Mouse (Mus musculus): ENCODE measurements at regions not wholly inside any gene's neighbourhood (a gene's known extent, or its start where the extent isn't known, plus 50 kb on each side); places are given as distances from the start of the nearest gene placed in this dataset.

- H3K4me3 ChIP-seq (ENCODE audit: insufficient read depth in 1 of 2, low read depth in 2 of 2, low read length in 2 of 2), result no peak overlapping the region
- DNase-seq (ENCODE audit: low read depth in 3 of 3, low spot score in 3 of 3), result no peak
- H3K27ac ChIP-seq, result no peak overlapping the region
- no peaks in the 10 kb centered on the region for H3K4me1 ChIP-seq (replicated peaks; ENCODE audit: control insufficient read depth in 2 of 2, insufficient read depth in 2 of 2, low read length in 1 of 2)
- H3K9ac ChIP-seq (replicated peaks), result no peak overlapping the region
- 62% methylated on average over 8 of the region's 8 CpGs for WGBS (ENCODE audit: insufficient replicate concordance)
- ATAC-seq (ENCODE audit: insufficient read depth), result no peak
- TF ChIP-seq EP300 (IDR thresholded peaks at IDR 0.05; ENCODE audit: low read depth) (no peak), CTCF (IDR thresholded peaks at IDR 0.05; ENCODE audit: low read depth) (no peak)
- H3K36me3 ChIP-seq (replicated peaks; ENCODE audit: control insufficient read depth, insufficient read depth, low read depth), result no peaks in the 10 kb centered on the region
- H3K4me2 ChIP-seq (ENCODE audit: low read depth), result no peak overlapping the region
- no peaks in the 10 kb centered on the region for H3K9me3 ChIP-seq (ENCODE audit: control insufficient read depth, low read length)
- H3K27me3 ChIP-seq (ENCODE audit: control insufficient read depth, insufficient read depth, low read length), result no peaks in the 10 kb centered on the region
Measured at GRCm38 (mm10) chr3:41241856-41242552, 159.2 kb upstream of the Pgrmc2 start.

DNA sequence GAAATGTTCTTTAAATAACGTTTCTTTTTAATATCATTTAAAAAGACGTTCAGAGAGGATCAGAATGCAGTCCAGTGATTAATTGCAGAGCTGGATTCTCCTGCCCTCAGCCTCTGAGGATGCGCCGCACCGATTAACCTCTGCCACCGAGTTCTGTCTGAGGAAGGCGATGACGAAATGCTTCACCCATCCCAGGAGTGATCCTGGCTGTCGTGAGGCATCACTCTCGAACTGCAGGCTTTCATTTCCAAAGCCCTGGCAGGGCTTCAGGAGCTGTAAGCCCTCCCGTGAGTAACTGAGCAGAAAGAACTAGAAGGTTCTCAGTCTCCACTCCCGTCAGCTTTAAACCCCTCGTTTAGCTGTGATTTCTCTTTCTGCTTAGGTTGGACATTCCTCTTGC, 157.0 kb upstream of the Pgrmc2 start:
- Histone ChIP-seq H3K9ac (replicated peaks) (no peak overlapping the region), H3K4me3 (ENCODE audit: insufficient read depth in 1 of 2, low read depth in 2 of 2, low read length in 2 of 2) (no peak overlapping the region), H3K27me3 (ENCODE audit: control insufficient read depth, insufficient read depth, low read length) (no peaks in the 10 kb centered on the region), H3K4me2 (ENCODE audit: low read depth) (no peak overlapping the region), H3K4me1 (replicated peaks; ENCODE audit: control insufficient read depth in 2 of 2, insufficient read depth in 2 of 2, low read length in 1 of 2) (no peaks in the 10 kb centered on the region), H3K27ac (no peak overlapping the region), H3K9me3 (ENCODE audit: control insufficient read depth, low read length) (no peaks in the 10 kb centered on the region), H3K36me3 (replicated peaks; ENCODE audit: control insufficient read depth, insufficient read depth, low read depth) (no peaks in the 10 kb centered on the region)
- DNase-seq (ENCODE audit: low read depth in 3 of 3, low spot score in 3 of 3) (no peak), ATAC-seq (ENCODE audit: insufficient read depth) (no peak)
- 66% methylated on average over 13 of the region's 13 CpGs for WGBS (ENCODE audit: insufficient replicate concordance)
- TF ChIP-seq CTCF (IDR thresholded peaks at IDR 0.05; ENCODE audit: low read depth), result no peak
- TF ChIP-seq EP300 (IDR thresholded peaks at IDR 0.05; ENCODE audit: low read depth), result no peak

GRCm38 (mm10) chr3:41239246-41239645, 156.4 kb upstream of the Pgrmc2 start:
- no peak for ATAC-seq (ENCODE audit: insufficient read depth)
- H3K4me1 ChIP-seq (replicated peaks; ENCODE audit: control insufficient read depth in 2 of 2, insufficient read depth in 2 of 2, low read length in 1 of 2), result no peaks in the 10 kb centered on the region

DNA sequence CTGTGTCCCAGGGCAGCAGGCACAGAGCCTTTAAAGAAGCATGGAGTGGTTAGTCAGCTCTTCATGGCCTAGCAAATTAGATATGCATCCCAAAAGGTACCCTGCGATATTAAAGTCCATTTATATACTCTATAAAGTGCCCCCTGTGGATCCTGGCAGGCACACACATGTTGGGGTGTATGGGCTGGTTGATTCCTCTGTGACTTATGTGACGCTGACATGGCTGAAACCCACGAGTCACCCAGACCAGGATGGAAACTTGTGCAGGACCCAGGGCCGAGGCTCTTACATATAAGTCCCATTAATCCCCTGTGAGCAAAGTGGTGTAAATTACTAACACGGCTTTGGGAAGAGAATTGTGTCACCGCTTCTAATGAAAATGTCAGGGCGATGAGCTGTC, 155.2 kb upstream of the Pgrmc2 start:
- Histone ChIP-seq H3K27me3 (ENCODE audit: control insufficient read depth, insufficient read depth, low read length) (no peaks in the 10 kb centered on the region), H3K9ac (replicated peaks) (no peak overlapping the region), H3K9me3 (ENCODE audit: control insufficient read depth, low read length) (no peaks in the 10 kb centered on the region), H3K27ac (no peak overlapping the region), H3K4me2 (ENCODE audit: low read depth) (no peak overlapping the region), H3K4me3 (ENCODE audit: insufficient read depth in 1 of 2, low read depth in 2 of 2, low read length in 2 of 2) (no peak overlapping the region), H3K36me3 (replicated peaks; ENCODE audit: control insufficient read depth, insufficient read depth, low read depth) (no peaks in the 10 kb centered on the region), H3K4me1 (replicated peaks; ENCODE audit: control insufficient read depth in 2 of 2, insufficient read depth in 2 of 2, low read length in 1 of 2) (no peaks in the 10 kb centered on the region)
- DNase-seq (ENCODE audit: low read depth in 3 of 3, low spot score in 3 of 3) (no peak), ATAC-seq (ENCODE audit: insufficient read depth) (no peak)
- WGBS (ENCODE audit: insufficient replicate concordance), result 62% methylated on average over 7 of the region's 7 CpGs
- no peak for TF ChIP-seq EP300 (IDR thresholded peaks at IDR 0.05; ENCODE audit: low read depth)
- TF ChIP-seq CTCF (IDR thresholded peaks at IDR 0.05; ENCODE audit: low read depth), result no peak

More at GRCm38 (mm10) chr3:41239246-41239645, 156.4 kb upstream of the Pgrmc2 start:
- no peak overlapping the region for H3K9ac ChIP-seq (replicated peaks)
- no peaks in the 10 kb centered on the region for H3K9me3 ChIP-seq (ENCODE audit: control insufficient read depth, low read length)
- no peaks in the 10 kb centered on the region for H3K27me3 ChIP-seq (ENCODE audit: control insufficient read depth, insufficient read depth, low read length)
- 76% methylated on average over 6 of the region's 6 CpGs for WGBS (ENCODE audit: insufficient replicate concordance)
- H3K4me2 ChIP-seq (ENCODE audit: low read depth), result no peak overlapping the region
- no peak overlapping the region for H3K4me3 ChIP-seq (ENCODE audit: insufficient read depth in 1 of 2, low read depth in 2 of 2, low read length in 2 of 2)
- TF ChIP-seq CTCF (IDR thresholded peaks at IDR 0.05; ENCODE audit: low read depth) (no peak), EP300 (IDR thresholded peaks at IDR 0.05; ENCODE audit: low read depth) (no peak)
- H3K27ac ChIP-seq, result no peak overlapping the region
- H3K36me3 ChIP-seq (replicated peaks; ENCODE audit: control insufficient read depth, insufficient read depth, low read depth), result no peaks in the 10 kb centered on the region
- DNase-seq (ENCODE audit: low read depth in 3 of 3, low spot score in 3 of 3), result no peak

DNA sequence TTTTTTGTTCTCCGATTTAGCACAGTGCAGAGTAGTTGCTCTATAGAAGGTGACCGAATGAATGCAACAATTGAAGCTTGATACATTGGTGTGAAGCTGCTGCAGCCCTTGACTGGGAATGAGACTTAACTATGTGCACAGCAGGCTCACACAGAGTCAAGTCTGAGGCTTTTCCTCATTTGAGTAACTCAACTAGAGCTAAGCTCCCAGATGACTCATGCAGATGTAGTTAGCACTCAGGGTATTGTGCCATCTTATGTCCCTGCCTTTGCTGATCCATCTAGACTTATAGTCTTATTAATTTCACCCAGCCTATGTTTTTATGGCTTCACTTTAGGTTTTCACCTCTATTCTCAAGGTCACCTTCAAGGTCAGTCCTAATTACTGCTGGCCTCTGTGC, 152.8 kb upstream of the Pgrmc2 start:
- no peak for TF ChIP-seq CTCF (IDR thresholded peaks at IDR 0.05; ENCODE audit: low read depth)
- no peak for TF ChIP-seq EP300 (IDR thresholded peaks at IDR 0.05; ENCODE audit: low read depth)
- DNase-seq (ENCODE audit: low read depth in 3 of 3, low spot score in 3 of 3) (no peak), ATAC-seq (ENCODE audit: insufficient read depth) (no peak)
- H3K4me2 ChIP-seq (ENCODE audit: low read depth), result no peak overlapping the region
- H3K27me3 ChIP-seq (ENCODE audit: control insufficient read depth, insufficient read depth, low read length), result no peaks in the 10 kb centered on the region
- H3K9me3 ChIP-seq (ENCODE audit: control insufficient read depth, low read length), result no peaks in the 10 kb centered on the region
- H3K4me1 ChIP-seq (replicated peaks; ENCODE audit: control insufficient read depth in 2 of 2, insufficient read depth in 2 of 2, low read length in 1 of 2), result no peaks in the 10 kb centered on the region
- no peak overlapping the region for H3K4me3 ChIP-seq (ENCODE audit: insufficient read depth in 1 of 2, low read depth in 2 of 2, low read length in 2 of 2)
- no peak overlapping the region for H3K9ac ChIP-seq (replicated peaks)
- no peaks in the 10 kb centered on the region for H3K36me3 ChIP-seq (replicated peaks; ENCODE audit: control insufficient read depth, insufficient read depth, low read depth)
- H3K27ac ChIP-seq, result no peak overlapping the region
- WGBS (ENCODE audit: insufficient replicate concordance), result 63% methylated on average over 2 of the region's 2 CpGs
